Mouse (Mus musculus) heart, embryonic 16.5 days (tissue): ENCODE data around the gene 9330182L06Rik. TPM values are rescaled to one million over a fixed set of nuclear protein-coding genes. Genes with fewer than 3 reads are reported as not detected.

Source experiments
- ATAC-seq: fragments of 200-750 bp; cut with Nextera tagmentation; replicated peaks from 2 replicates; pipeline ENCODE4 v1.8.0; 2017; ENCODE audit warnings: moderate number of reproducible peaks; ENCODE audit not compliant: insufficient read depth, low FRiP score; ENCODE audit errors: extremely low read depth
- H3K27ac ChIP-seq: fragments of 300-500 bp; sonication (generic); 2 replicates; pipeline ENCODE4 v1.5.1; 2014; ENCODE audit warnings: mild to moderate bottlenecking, low read length, control low read depth, moderate library complexity
- H3K27me3 ChIP-seq: fragments of 300-500 bp; sonication (generic); 2 replicates; pipeline ENCODE4 v1.6.1; 2014; ENCODE audit warnings: low read length, mixed read lengths; ENCODE audit not compliant: control insufficient read depth, insufficient read depth
- H3K36me3 ChIP-seq: fragments of 300-500 bp; sonication (generic); 2 replicates; pipeline ENCODE4 v1.6.1; 2014; ENCODE audit not compliant: control insufficient read depth, insufficient read depth
- H3K4me1 ChIP-seq: fragments of 300-500 bp; sonication (generic); 2 replicates; pipeline ENCODE4 v1.6.1; 2014; ENCODE audit warnings: low read length, mixed read lengths; ENCODE audit not compliant: control insufficient read depth, insufficient read depth
- H3K4me2 ChIP-seq: fragments of 300-500 bp; sonication (generic); 2 replicates; pipeline ENCODE4 v1.6.1; 2014; ENCODE audit warnings: low read depth, mild to moderate bottlenecking, control low read depth, low read length
- H3K4me3 ChIP-seq: fragments of 300-500 bp; sonication (generic); 2 replicates; pipeline ENCODE4 v1.5.1; 2014; ENCODE audit warnings: mild to moderate bottlenecking, control low read depth, low read length
- H3K9ac ChIP-seq: fragments of 300-500 bp; sonication (generic); 2 replicates; pipeline ENCODE4 v1.6.1; 2014; ENCODE audit warnings: low read length, control low read depth
- H3K9me3 ChIP-seq: fragments of 300-500 bp; sonication (generic); replicated peaks from 2 replicates; pipeline ENCODE4 v1.6.1; 2016; ENCODE audit warnings: low read length; ENCODE audit not compliant: control insufficient read depth
- WGBS: fragments of 180-500 bp; shearing (Covaris S2); extraction: QIAGEN DNeasy Blood & Tissue Kit; methylation state at CpG from one replicate; pipeline ENCODE4 v1.1.7; 2014; 5-methylcytosine and 5-hydroxymethylcytosine counted together
- polyA plus RNA-seq: library from polyadenylated mRNA; unstranded; fragments of >200 nt; fragmentation: Nextera tagmentation; extraction: Ambion mirVana; gene quantifications from 2 replicates; pipeline ENCODE4 v1.2.1, GENCODE M21; 2015

The 9330182L06Rik gene
- polyA plus RNA-seq, 1 experiment from 2014 or later = 1.1 TPM

- no peaks in the 10 kb centered on the region for H3K36me3 ChIP-seq
- no peak overlapping the region for H3K4me3 ChIP-seq
- 59% methylated on average over 1 of the region's 1 CpGs for WGBS
- no peaks in the 10 kb centered on the region for H3K27me3 ChIP-seq
- no peaks in the 10 kb centered on the region for H3K4me1 ChIP-seq
- H3K9ac ChIP-seq = no peak overlapping the region
- no peaks in the 10 kb centered on the region for H3K9me3 ChIP-seq
- no peak for ATAC-seq
- no peak overlapping the region for H3K27ac ChIP-seq
- H3K4me2 ChIP-seq = no peak overlapping the region
Observed at GRCm38 (mm10) chr5:9326863-9327262, 60.9 kb downstream of the 9330182L06Rik start.

DNA sequence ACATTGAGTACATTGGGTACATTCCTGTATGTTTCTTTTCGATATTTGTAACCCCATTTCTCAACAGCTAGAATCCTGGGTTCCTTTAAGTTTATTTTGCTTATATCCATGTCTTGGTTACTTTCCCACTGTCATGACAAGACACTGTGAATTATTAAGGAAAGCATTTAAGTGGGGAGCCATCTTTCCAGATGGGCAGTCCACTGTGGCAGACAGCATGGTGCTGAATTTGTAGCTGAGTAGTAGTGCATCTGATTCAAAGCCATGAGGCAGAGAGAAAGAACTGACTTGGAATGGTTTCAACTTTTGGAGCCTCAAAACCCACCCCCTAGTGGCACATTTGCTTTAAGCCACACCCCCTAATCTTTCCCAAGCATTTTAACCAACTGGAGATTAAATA, 61.6 kb downstream of the 9330182L06Rik start:
- Histone ChIP-seq H3K4me2 (no peak overlapping the region), H3K9ac (no peak overlapping the region), H3K4me3 (no peak overlapping the region), H3K27me3 (no peaks in the 10 kb centered on the region), H3K4me1 (no peaks in the 10 kb centered on the region), H3K9me3 (no peaks in the 10 kb centered on the region), H3K27ac (no peak overlapping the region), H3K36me3 (no peaks in the 10 kb centered on the region)
- ATAC-seq = no peak
- 79% methylated on average over 1 of the region's 1 CpGs for WGBS

DNA sequence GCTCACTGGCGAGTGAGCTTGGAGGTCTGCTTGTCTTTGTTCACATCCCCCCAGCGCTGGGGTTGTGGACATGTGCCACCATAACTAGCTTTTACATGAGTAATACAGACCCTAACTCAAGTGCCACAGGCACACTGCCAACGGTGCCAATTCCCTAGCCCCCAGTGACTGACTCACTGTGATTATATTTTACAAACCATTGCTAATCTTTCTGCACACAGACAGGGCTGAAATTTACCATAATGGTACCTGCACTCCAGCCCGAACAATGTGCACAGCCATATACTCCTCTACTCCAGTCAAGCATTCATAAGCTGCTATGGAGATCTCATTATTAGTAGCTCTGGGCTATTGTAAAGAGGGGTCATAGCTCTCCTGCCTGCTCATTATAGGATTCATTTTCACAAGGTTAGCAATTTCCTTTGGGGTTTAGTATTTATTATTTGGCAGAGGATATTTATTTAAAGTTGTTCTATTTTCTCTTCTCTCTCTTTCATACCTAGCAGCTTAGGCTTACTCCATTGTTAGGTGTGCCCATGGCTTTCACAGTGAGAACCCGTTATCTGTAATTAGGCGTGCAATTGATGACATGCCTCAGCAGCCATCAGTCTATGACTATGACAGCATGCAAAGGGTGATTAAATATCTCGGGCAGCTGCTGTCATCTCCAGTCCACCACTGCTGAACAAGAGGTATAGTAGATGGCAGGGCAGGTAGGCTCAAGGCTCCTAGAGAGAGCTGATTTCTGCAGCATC, 73.0 kb downstream of the 9330182L06Rik start:
- Histone ChIP-seq H3K27ac (no peak overlapping the region), H3K9ac (no peak overlapping the region), H3K4me1 (no peaks in the 10 kb centered on the region), H3K9me3 (no peaks in the 10 kb centered on the region), H3K4me3 (no peak overlapping the region), H3K36me3 (no peaks in the 10 kb centered on the region), H3K4me2 (no peak overlapping the region), H3K27me3 (no peaks in the 10 kb centered on the region)
- ATAC-seq = no peak
- 67% methylated on average over 7 of the region's 7 CpGs for WGBS

DNA sequence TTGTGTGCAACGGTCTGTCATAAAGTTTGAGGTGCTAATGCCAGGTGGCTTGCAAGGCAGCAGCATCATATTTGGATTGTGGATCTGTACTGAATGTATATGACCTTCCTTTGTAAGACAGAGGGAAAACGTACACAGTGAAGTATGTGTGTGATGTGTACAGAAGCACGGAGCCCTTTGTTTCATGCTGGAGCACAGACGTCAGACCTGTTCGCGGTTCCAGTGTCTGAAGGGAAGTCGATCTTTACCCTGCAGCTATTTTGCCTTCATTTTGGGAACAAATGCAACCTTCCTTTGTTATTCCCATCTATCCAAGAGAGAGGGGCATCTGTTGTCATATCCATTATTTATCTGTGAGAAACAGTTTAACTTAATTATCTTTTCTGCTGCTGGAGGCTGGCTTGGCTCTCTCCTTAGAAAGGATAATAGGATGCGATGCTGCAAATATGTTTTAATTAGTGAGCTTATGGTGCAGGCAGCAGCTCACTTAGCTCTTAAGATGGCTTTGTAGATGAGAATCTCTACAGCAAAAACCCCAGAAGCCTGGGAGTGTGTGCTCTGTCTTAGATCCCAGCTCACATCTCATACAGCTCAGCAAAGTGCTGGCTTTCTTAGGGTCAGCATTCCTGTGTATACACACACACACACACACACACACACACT, 73.7 kb downstream of the 9330182L06Rik start:
- no peaks in the 10 kb centered on the region for H3K9me3 ChIP-seq
- no peak for ATAC-seq
- H3K4me3 ChIP-seq = no peak overlapping the region
- 79% methylated on average over 8 of the region's 8 CpGs for WGBS
- no peaks in the 10 kb centered on the region for H3K27me3 ChIP-seq
- no peaks in the 10 kb centered on the region for H3K36me3 ChIP-seq
- no peak overlapping the region for H3K4me2 ChIP-seq
- H3K27ac ChIP-seq = no peak overlapping the region
- H3K9ac ChIP-seq = no peak overlapping the region
- H3K4me1 ChIP-seq = no peaks in the 10 kb centered on the region

DNA sequence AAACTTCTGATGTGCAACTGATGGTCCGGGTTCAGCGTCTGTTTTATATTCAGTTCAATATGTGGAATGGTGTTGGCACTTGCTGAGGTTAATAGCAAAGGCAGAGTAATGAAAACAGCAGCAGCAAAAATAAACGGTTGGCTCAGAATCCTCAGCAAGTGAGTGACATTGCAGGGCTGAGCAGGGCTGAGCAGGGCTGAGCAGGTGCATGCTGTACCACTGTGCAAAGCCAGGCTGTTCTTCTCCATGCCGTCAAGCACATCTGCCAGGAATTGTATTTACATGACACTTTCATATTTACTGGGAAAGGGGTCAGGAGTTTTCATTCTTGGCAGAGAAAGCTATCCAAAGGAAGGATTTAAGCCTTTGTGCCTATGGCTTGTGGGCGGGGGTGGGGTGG, 78.7 kb downstream of the 9330182L06Rik start:
- ATAC-seq = no peak
- Histone ChIP-seq H3K4me3 (no peak overlapping the region), H3K4me1 (no peaks in the 10 kb centered on the region), H3K27me3 (no peaks in the 10 kb centered on the region), H3K9ac (no peak overlapping the region), H3K4me2 (no peak overlapping the region), H3K27ac (no peak overlapping the region), H3K36me3 (no peaks in the 10 kb centered on the region), H3K9me3 (no peaks in the 10 kb centered on the region)
- WGBS = 72% methylated on average over 5 of the region's 5 CpGs

DNA sequence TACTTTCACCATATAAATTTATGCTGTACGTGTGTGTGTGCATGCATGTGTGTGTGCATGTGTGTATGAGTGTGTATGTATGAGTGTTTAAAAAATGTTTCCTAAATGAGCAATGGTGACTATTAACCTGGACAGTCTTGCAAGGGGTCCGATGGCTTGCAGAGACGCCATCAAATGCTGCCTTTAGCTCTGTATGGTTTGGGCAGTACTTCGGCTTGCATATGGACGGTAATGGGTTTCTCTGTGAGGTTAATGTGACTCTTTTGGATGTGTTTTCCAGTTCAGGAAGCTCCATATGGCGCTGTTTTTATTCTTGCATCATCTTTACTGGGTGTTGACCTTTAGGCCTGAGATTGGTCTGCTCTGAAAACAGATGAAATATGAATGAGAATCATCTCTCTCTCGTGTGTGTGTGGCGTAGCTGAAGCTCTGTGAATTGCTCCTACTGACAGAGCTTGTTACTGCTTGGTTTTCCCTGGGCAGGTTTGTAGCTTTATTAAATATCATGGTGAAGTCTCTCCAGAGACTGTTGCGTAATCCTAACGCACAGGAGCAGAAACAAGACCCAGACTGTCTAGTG, 79.2 kb downstream of the 9330182L06Rik start:
- ATAC-seq = no peak
- no peak overlapping the region for H3K9ac ChIP-seq

DNA sequence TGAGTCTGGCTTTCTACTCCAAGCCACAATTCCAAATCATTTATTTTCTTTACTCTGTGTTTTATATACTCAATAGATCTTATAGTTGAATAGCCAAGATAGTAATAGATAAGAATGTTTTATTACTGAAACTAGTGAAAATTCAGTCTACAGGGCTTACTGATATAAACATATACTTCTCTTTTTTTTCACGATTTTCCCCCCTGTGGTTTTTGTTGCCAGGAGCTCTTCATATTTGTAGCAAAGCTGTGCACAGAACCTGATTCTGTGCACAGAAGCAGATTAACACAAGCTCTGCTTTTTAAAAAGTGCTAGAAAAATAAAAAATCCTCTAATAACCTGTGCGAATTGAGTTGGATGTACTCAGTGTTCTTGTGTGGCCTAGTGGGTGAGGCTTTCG, 79.7 kb downstream of the 9330182L06Rik start:
- H3K27me3 ChIP-seq = no peaks in the 10 kb centered on the region
- H3K9ac ChIP-seq = no peak overlapping the region
- H3K36me3 ChIP-seq = no peaks in the 10 kb centered on the region
- no peaks in the 10 kb centered on the region for H3K9me3 ChIP-seq
- ATAC-seq = no peak
- H3K4me1 ChIP-seq = no peaks in the 10 kb centered on the region
- H3K27ac ChIP-seq = no peak overlapping the region
- 73% methylated on average over 3 of the region's 3 CpGs for WGBS
- no peak overlapping the region for H3K4me2 ChIP-seq
- no peak overlapping the region for H3K4me3 ChIP-seq

More for the DNA sequence above, 79.2 kb downstream of the 9330182L06Rik start:
- Histone ChIP-seq H3K27ac (no peak overlapping the region), H3K4me2 (no peak overlapping the region), H3K4me3 (no peak overlapping the region), H3K4me1 (no peaks in the 10 kb centered on the region), H3K36me3 (no peaks in the 10 kb centered on the region), H3K27me3 (no peaks in the 10 kb centered on the region), H3K9me3 (no peaks in the 10 kb centered on the region)
- WGBS = 80% methylated on average over 10 of the region's 10 CpGs

- Histone ChIP-seq H3K4me2 (no peak overlapping the region), H3K27me3 (no peaks in the 10 kb centered on the region), H3K4me1 (no peaks in the 10 kb centered on the region), H3K36me3 (no peaks in the 10 kb centered on the region), H3K4me3 (no peak overlapping the region), H3K9ac (no peak overlapping the region), H3K27ac (no peak overlapping the region), H3K9me3 (no peaks in the 10 kb centered on the region)
- 77% methylated on average over 4 of the region's 4 CpGs for WGBS
- no peak for ATAC-seq
Observed at GRCm38 (mm10) chr5:9346510-9346909, 80.6 kb downstream of the 9330182L06Rik start.

- Histone ChIP-seq H3K4me1 (no peaks in the 10 kb centered on the region), H3K27ac (no peak overlapping the region), H3K4me2 (no peak overlapping the region), H3K9me3 (no peaks in the 10 kb centered on the region), H3K36me3 (no peaks in the 10 kb centered on the region), H3K9ac (no peak overlapping the region), H3K27me3 (no peaks in the 10 kb centered on the region), H3K4me3 (no peak overlapping the region)
- WGBS = 88% methylated on average over 5 of the region's 5 CpGs
- no peak for ATAC-seq
Observed at GRCm38 (mm10) chr5:9352163-9352562, 86.2 kb downstream of the 9330182L06Rik start.
